Mouse (Mus musculus) natural killer cell, adult 2 months (primary cell): Measurements from ENCODE around the gene Mpst.

Source experiments
- DNase-seq, 2 experiments: peaks; one replicate each; pipeline ENCODE4 v3.0.0; 2022; ENCODE audit warnings: low spot score in 2 of 2

Mpst gene

GRCm38 (mm10) chr15:78403896-78404295 is 2.3 kb upstream of the Mpst start:
- no peak for DNase-seq

GRCm38 (mm10) chr15:78405098-78405497 is 1.1 kb upstream of the Mpst start:
- DNase-seq = no peak

- peak; percentile 28 to 49 for DNase-seq
Measured at GRCm38 (mm10) chr15:78405517-78406211, 552 bp upstream of the Mpst start, which contains the start of gene Tst. TSS of gene Tst (minus strand) at chr15:78405907.

DNA sequence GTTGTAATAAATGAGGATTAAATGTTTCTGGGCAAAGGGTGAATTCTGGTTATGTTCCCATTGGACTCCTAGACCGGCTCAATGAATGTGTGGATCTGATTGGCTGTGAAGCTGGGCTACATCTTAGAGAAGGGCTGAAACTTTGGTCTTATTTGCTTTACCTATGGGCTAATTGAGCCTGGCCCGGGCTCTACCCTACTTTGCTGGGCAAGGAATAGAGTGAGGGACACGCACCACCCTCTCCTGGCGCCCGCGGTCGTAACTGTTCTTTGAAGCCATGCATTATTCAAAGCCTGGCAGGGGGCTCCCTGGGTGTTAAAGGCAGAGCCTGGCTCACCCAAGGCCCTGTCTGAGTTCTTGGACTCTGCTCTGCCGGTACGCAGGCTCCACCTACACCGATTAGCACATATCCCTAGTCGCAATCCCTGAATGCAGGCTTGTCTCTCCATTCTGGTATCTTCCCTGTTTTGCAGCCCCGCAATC is 3.4 kb downstream of the Mpst start:
- no peak for DNase-seq

- DNase-seq = no peak
Measured at GRCm38 (mm10) chr15:78413083-78413718, 7.0 kb downstream of the Mpst start.

DNA sequence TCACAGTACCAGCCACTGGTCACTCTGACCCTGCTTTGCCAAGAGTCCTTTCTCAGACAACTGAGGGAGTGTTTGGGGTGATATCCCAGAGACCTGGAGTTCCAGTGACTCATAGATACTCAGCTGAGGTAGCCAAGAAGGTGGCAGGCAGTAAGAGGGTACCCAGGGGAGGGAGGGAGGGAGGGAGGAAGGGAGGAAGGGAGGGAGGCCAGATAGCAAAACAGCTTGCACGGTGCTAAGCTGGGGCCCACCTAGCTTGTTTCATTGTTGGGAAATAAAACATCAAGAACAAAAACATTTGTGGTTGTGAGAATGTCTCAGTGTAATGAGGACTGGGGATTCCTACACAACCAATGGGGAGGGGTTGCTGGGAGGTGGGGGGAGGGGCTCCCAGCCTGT is 7.5 kb downstream of the Mpst start:
- no peak for DNase-seq

GRCm38 (mm10) chr15:78414157-78414556 is 7.9 kb downstream of the Mpst start:
- no peak for DNase-seq

DNA sequence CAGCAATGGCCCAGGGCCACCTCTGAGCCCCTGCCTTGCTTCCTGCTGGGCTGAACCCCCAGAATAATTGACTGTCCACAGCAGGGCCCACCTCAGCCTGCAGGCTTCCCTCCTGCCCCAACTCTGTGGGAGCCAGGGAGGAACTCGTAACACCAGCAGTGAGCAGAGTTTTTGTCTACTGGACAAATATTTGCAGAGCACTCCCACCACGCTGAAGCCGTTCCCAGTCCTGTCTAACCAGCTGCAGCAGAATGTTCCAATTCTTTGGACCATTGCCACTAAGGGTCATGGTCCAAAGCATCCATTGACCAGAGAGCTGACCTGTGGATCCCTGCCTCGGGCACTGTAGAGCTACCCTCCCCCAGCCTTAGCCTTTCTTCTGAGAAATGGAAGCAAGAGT is 10.7 kb downstream of the Mpst start:
- DNase-seq = no peak

- DNase-seq = no peak
Measured at GRCm38 (mm10) chr15:78420395-78420794, 14.2 kb downstream of the Mpst start.

GRCm38 (mm10) chr15:78422046-78422956 is 16.1 kb downstream of the Mpst start:
- peak; percentile 79 to 87 for DNase-seq

GRCm38 (mm10) chr15:78424507-78424906 is 18.3 kb downstream of the Mpst start:
- no peak for DNase-seq

DNA sequence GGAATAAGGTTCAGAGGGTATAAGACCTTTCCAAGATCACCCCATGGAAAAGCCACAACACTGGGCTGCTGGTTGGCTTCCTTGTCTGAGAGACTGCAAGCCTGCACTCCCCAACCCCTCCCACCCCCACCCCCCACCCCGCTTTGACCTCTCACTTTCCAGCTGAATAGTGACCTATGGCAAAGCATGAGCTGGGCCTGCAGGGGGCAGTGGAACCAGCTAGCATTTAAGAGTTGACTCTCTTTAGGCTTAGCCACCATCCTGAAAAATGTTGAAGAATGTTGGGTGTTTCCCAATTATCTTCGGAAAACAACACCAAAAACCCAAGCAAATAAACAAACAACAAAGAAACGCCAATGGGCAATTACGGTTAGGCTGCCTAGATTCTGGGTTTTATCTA is 19.0 kb downstream of the Mpst start:
- no peak for DNase-seq

- no peak for DNase-seq
Measured at GRCm38 (mm10) chr15:78428391-78429138, 22.3 kb downstream of the Mpst start, which contains the start of gene Kctd17. TSS of gene Kctd17 (plus strand) at chr15:78428564.

- DNase-seq = no peak
Measured at GRCm38 (mm10) chr15:78429139-78429459, 22.9 kb downstream of the Mpst start.

DNA sequence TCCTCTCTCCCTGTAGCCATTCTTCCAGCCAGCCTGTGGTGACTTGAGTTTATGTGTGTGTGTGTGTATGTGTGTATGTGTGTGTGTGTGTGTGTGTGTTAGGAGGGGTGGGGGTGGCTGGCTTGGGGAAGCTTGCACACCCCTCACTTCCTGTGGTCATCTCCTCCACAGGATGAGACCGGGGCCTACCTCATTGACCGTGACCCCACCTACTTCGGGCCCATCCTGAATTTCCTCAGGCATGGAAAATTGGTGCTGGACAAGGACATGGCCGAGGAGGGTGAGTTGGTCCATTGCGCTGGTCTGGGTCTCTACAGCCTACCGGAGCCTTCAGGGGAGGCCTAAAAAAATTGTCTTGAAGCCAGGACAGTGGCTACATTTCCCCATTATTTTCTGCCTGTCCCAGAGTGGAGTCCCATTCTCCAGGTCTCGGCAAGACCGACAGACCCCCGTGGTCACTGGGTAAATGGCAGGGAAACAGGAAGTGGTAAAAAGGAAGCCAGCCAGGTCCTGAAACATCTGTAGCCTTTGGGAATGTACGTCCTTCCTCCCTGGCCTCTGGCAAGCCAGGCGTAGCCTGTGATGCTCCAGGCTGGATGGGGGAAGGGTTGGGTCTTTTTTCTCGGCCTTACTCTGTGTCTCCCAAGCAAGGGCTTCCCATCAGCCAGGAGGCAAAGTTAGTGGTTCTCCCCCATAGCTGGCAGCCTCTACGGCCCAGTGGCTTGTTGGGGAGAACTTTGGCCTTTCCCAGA is 23.8 kb downstream of the Mpst start:
- no peak for DNase-seq

DNA sequence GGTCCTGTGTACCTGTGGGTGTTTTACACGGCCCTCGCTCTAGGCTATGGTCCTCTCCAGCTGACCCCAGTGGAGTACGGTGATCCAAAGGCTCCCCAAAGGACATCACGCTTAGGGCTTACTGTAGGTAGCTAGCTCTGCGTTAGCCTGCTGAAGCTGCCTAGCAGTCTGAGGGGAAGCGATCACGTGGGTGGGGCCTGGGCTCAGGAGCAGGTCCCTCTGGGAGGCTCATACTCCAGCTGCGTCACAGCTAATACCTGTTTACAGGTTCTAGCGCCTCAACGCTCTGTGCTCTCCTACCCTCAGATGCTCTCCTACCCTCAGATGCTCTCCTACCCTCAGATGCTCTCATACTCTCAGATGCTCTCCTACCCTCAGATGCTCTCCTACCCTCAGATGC is 24.7 kb downstream of the Mpst start:
- DNase-seq = no peak

- DNase-seq = no peak
Measured at GRCm38 (mm10) chr15:78431541-78432121, 25.4 kb downstream of the Mpst start.

GRCm38 (mm10) chr15:78434896-78435520 is 28.8 kb downstream of the Mpst start:
- no peak for DNase-seq

DNA sequence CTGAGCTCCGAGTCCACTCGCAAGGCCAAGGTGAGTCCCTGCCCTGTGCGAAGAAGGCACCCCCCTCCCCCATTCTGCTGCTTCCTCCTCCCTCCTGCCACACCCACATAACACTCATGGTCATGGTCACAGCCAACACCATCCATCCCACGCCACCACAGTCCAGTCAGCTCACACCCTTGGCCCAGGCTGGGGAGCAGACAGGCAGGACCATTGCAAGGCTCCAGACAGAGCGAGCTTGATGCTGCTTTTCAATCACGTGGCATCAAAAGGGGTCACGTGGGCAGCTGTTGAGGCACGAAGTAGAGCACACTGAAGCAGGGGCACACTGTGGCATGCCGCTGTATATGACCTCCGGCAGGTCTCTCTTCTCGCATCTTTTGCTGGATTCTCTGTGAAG is 29.5 kb downstream of the Mpst start:
- DNase-seq = no peak
